Mouse (Mus musculus) hindbrain, embryonic 13.5 days (tissue): ENCODE data around the gene Pde10a. TPM values are rescaled to one million over a fixed set of nuclear protein-coding genes. Genes with fewer than 3 reads are reported as not detected.

Source experiments
- ATAC-seq: fragments of 200-750 bp; cut with Nextera tagmentation; 2 replicates; pipeline ENCODE4 v1.8.0; 2017; ENCODE audit warnings: moderate TSS enrichment; ENCODE audit not compliant: low FRiP score
- H3K27ac ChIP-seq: fragments of 300-500 bp; sonication (generic); 2 replicates; pipeline ENCODE4 v1.5.1; 2015; ENCODE audit warnings: inconsistent platforms, mild to moderate bottlenecking, moderate library complexity
- H3K27me3 ChIP-seq: fragments of 300-500 bp; sonication (generic); 2 replicates; pipeline ENCODE4 v1.6.1; 2015; ENCODE audit warnings: mild to moderate bottlenecking, inconsistent platforms
- H3K36me3 ChIP-seq: fragments of 300-500 bp; sonication (generic); 2 replicates; pipeline ENCODE4 v1.6.1; 2015; ENCODE audit warnings: mild to moderate bottlenecking, inconsistent platforms
- H3K4me1 ChIP-seq: fragments of 300-500 bp; sonication (generic); replicated peaks from 2 replicates; pipeline ENCODE4 v1.6.1; 2015; ENCODE audit warnings: inconsistent platforms
- H3K4me2 ChIP-seq: fragments of 300-500 bp; sonication (generic); 2 replicates; pipeline ENCODE4 v1.6.1; 2015; ENCODE audit warnings: inconsistent platforms, mild to moderate bottlenecking, moderate library complexity
- H3K4me3 ChIP-seq: fragments of 300-500 bp; sonication (generic); 2 replicates; pipeline ENCODE4 v1.5.1; 2015; ENCODE audit warnings: mild to moderate bottlenecking, inconsistent platforms
- H3K9ac ChIP-seq: fragments of 300-500 bp; sonication (generic); 2 replicates; pipeline ENCODE4 v1.6.1; 2015; ENCODE audit warnings: mild to moderate bottlenecking, inconsistent platforms
- H3K9me3 ChIP-seq: fragments of 300-500 bp; sonication (generic); 2 replicates; pipeline ENCODE4 v1.6.1; 2016; ENCODE audit warnings: inconsistent platforms
- WGBS: fragments of 180-500 bp; shearing (Covaris S2); methylation state at CpG from one replicate; pipeline ENCODE4 v1.1.7; 2015; 5-methylcytosine and 5-hydroxymethylcytosine counted together
- polyA plus RNA-seq: library from polyadenylated mRNA; unstranded; fragments of >200 nt; fragmentation: Nextera tagmentation; extraction: Ambion mirVana; gene quantifications from 2 replicates; pipeline ENCODE4 v1.2.1, GENCODE M21; 2015

The Pde10a gene
- polyA plus RNA-seq, 1 experiment from 2014 or later = 14.5 TPM

DNA sequence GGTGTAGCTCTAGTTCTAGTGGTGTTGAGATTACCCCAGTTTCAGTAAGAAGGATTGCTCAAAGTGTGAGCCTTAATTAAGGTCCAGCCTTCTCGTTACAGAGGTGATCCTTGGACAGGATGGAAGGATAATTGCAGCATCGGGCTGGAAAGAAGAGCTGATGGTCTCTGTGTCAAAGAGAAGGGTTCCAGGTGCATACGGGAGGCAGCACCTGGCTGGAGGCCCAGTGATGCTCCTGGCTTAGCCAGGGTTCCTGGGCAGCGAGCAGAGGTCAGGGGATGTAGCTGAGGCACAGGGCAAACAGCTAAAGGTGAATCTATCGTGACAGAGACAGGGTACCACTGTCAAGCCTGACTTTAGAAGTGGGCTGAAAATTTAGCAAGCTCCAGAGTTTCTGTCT is 290.7 kb downstream of the Pde10a start:
- WGBS = 89% methylated on average over 5 of the region's 5 CpGs
- no peak for ATAC-seq
- H3K27ac ChIP-seq = no peak overlapping the region

GRCm38 (mm10) chr17:8818675-8819074 is 293.5 kb downstream of the Pde10a start:
- peaks cover 8% of the 10 kb centered on the region for H3K4me1 ChIP-seq
- no peak overlapping the region for H3K4me3 ChIP-seq
- H3K4me2 ChIP-seq = no peak overlapping the region
- no peak for ATAC-seq
- no peaks in the 10 kb centered on the region for H3K9me3 ChIP-seq
- no peak overlapping the region for H3K9ac ChIP-seq
- WGBS = 91% methylated on average over 13 of the region's 13 CpGs
- no peak overlapping the region for H3K27ac ChIP-seq
- H3K36me3 ChIP-seq = peaks cover 13% of the 10 kb centered on the region; the same call in 1 of the 2 replicates
- H3K27me3 ChIP-seq = no peaks in the 10 kb centered on the region

More for the DNA sequence above, 290.7 kb downstream of the Pde10a start:
- Histone ChIP-seq H3K9me3 (no peaks in the 10 kb centered on the region), H3K27me3 (no peaks in the 10 kb centered on the region), H3K4me2 (no peak overlapping the region), H3K36me3 (peaks cover 11% of the 10 kb centered on the region; the same call in 1 of the 2 replicates), H3K4me3 (no peak overlapping the region), H3K9ac (no peak overlapping the region), H3K4me1 (peaks cover 28% of the 10 kb centered on the region)

DNA sequence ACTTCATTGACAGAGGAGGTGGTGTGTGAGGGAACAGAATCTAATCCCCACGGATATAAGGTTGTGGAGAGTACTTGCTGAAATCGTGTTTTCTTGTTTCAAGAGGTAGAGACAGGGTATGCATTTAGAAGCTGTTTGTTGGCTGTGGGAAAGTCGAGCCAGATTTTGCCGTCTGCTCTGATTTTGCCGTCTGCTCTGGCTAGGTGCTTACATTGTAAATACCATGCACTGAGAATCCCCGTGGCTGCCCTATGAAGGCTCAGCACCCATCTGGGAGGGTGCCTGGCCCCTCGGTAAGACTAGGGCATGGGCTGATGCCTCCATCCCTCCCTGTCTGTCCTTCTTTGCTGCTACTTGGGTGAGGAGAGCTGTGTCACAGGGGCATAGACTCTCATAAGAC is 298.4 kb downstream of the Pde10a start:
- 84% methylated on average over 7 of the region's 7 CpGs for WGBS
- peaks cover 9% of the 10 kb centered on the region; the same call in 1 of the 2 replicates for H3K36me3 ChIP-seq
- H3K27me3 ChIP-seq = no peaks in the 10 kb centered on the region
- ATAC-seq = no peak
- H3K9ac ChIP-seq = no peak overlapping the region
- H3K27ac ChIP-seq = no peak overlapping the region
- H3K4me1 ChIP-seq = peaks cover 17% of the 10 kb centered on the region
- no peak overlapping the region for H3K4me2 ChIP-seq
- H3K4me3 ChIP-seq = no peak overlapping the region
- no peaks in the 10 kb centered on the region for H3K9me3 ChIP-seq

DNA sequence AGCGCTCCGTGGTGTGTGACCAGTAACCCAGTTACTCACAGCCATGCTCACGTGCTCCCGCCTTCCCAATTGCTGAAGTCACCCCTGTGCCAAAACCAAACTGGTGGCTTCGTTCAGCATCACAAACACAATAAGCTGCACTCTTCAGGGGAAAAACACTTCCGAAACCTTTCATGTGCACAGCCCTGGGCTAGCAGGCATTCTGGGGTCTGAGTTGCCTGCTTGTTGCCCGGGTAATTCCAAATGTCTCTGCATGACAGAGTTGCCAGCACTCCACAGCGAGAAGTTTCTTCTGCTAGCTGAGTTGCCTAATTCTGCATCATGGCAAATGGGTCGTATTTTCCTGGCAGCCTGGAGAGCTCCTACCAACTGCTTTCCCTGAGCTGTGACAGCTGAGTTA is 302.0 kb downstream of the Pde10a start:
- Histone ChIP-seq H3K36me3 (no peaks in the 10 kb centered on the region), H3K4me3 (no peak overlapping the region), H3K4me2 (no peak overlapping the region), H3K27me3 (no peaks in the 10 kb centered on the region), H3K27ac (no peak overlapping the region), H3K9me3 (no peaks in the 10 kb centered on the region), H3K4me1 (peaks cover 22% of the 10 kb centered on the region), H3K9ac (no peak overlapping the region)
- WGBS = 71% methylated on average over 9 of the region's 9 CpGs
- no peak for ATAC-seq

DNA sequence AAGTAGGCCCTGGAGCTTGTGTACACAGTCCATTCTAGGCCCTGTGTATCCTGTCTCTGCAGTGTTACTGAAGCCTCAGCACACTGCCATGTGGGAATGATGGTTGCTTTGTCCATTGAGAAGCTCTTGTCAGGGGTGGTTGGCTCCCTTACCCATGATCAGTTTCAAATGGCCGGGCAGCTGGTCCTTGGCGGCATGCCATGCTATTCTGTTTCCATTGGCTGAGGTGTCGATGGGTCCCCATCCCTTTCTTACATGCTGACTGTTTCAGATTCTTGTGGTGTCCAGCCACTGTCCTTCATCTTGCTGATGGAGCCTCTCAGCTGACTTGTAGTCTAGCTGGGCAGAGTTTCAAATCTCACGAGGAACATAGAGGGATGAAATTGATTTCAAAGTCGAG is 305.8 kb downstream of the Pde10a start:
- no peaks in the 10 kb centered on the region for H3K9me3 ChIP-seq
- ATAC-seq = no peak
- no peak overlapping the region for H3K9ac ChIP-seq
- peaks cover 24% of the 10 kb centered on the region for H3K4me1 ChIP-seq
- H3K36me3 ChIP-seq = no peaks in the 10 kb centered on the region
- H3K27me3 ChIP-seq = no peaks in the 10 kb centered on the region
- no peak overlapping the region for H3K4me3 ChIP-seq
- WGBS = 74% methylated on average over 5 of the region's 5 CpGs
- no peak overlapping the region for H3K4me2 ChIP-seq
- no peak overlapping the region for H3K27ac ChIP-seq

DNA sequence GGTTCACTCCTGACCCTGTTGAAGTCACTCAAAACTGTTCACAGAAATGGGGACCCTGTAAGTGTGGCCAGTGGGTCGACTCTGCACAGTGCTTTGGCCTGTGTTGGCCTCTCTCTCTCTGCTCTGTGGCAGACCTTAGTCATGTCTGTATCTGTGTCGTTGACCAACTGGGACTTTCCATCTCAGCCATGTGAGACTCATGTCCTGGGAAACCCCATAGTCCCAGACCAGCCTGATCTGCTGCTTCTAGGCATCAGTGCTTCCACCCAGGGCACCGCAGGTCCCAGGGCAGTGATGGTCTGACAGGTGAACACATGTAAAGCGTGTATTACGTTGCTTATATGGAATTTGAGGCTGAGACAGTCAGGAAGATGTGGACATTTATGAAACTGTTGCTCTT is 311.1 kb downstream of the Pde10a start:
- no peaks in the 10 kb centered on the region for H3K27me3 ChIP-seq
- H3K4me3 ChIP-seq = no peak overlapping the region
- no peaks in the 10 kb centered on the region for H3K9me3 ChIP-seq
- 94% methylated on average over 5 of the region's 5 CpGs for WGBS
- ATAC-seq = no peak
- peaks cover 22% of the 10 kb centered on the region for H3K4me1 ChIP-seq
- no peak overlapping the region for H3K27ac ChIP-seq
- H3K9ac ChIP-seq = no peak overlapping the region
- no peaks in the 10 kb centered on the region for H3K36me3 ChIP-seq
- no peak overlapping the region for H3K4me2 ChIP-seq

DNA sequence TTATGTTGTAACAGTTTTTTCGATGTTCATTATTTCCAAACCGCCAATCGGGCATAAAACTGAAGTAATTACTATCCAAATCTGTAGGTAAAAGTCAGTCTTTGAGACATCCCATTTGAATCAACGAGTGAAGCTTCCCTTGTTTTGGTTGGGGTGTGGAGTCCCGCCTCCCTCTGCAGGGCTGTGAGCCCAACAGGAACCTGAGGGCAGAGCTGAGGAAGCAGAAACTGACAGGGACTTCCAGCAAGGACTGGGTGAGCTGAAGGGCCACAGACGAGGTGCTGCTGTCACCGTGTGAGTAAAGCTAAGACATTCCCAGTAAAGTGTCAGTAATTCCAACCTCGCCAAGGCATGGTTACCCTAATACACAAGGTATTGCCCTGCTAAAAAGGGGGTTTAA is 313.1 kb downstream of the Pde10a start:
- Histone ChIP-seq H3K27me3 (no peaks in the 10 kb centered on the region), H3K9ac (no peak overlapping the region), H3K4me2 (no peak overlapping the region), H3K36me3 (no peaks in the 10 kb centered on the region), H3K4me3 (no peak overlapping the region), H3K4me1 (peaks cover 39% of the 10 kb centered on the region), H3K27ac (no peak overlapping the region; the same call in 1 of the 2 replicates), H3K9me3 (no peaks in the 10 kb centered on the region)
- ATAC-seq = no peak
- 51% methylated on average over 8 of the region's 8 CpGs for WGBS

- WGBS = 71% methylated on average over 10 of the region's 10 CpGs
- H3K9me3 ChIP-seq = no peaks in the 10 kb centered on the region
- no peaks in the 10 kb centered on the region for H3K27me3 ChIP-seq
- no peak overlapping the region for H3K4me2 ChIP-seq
- no peak for ATAC-seq
- no peaks in the 10 kb centered on the region for H3K36me3 ChIP-seq
- no peak overlapping the region for H3K4me3 ChIP-seq
- no peak overlapping the region for H3K27ac ChIP-seq
- no peak overlapping the region for H3K9ac ChIP-seq
- H3K4me1 ChIP-seq = peaks cover 46% of the 10 kb centered on the region
Measured at GRCm38 (mm10) chr17:8839237-8840011, 314.3 kb downstream of the Pde10a start.

DNA sequence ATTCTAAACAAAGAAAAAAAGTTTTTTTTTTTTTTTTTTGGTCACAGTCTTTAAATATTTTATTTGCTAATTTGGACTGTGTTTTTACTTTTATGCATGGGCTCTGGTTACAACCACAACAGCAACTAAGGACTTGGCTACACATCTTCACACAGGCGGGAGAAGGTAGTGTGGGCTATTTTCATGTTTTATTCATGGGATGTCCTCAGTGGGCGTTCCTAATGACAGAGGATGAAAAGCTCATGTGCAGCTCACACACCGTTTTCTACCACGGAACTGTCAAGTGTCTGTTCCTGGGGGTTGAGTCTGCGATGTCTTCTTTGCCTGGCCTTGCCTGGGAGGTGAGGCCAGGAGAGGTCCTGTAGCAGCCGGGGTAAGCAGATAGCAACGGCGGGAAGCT is 315.9 kb downstream of the Pde10a start:
- no peak for ATAC-seq

GRCm38 (mm10) chr17:8841897-8842540 is 316.8 kb downstream of the Pde10a start:
- Histone ChIP-seq H3K4me2 (no peak overlapping the region), H3K9me3 (no peaks in the 10 kb centered on the region), H3K4me1 (peaks cover 48% of the 10 kb centered on the region), H3K4me3 (no peak overlapping the region), H3K27me3 (no peaks in the 10 kb centered on the region), H3K27ac (0 out of 2 replicates have a peak overlapping the region, but pooled peaks have one; percentile 50), H3K36me3 (no peaks in the 10 kb centered on the region), H3K9ac (no peak overlapping the region; the same call in 1 of the 2 replicates)
- no peak for ATAC-seq
- 66% methylated on average over 8 of the region's 8 CpGs for WGBS

More for the DNA sequence above, 315.9 kb downstream of the Pde10a start:
- H3K4me2 ChIP-seq = no peak overlapping the region
- H3K9ac ChIP-seq = peak overlapping the region; percentile 19; the same call in 1 of the 2 replicates
- no peak overlapping the region for H3K4me3 ChIP-seq
- peak overlapping the region; percentile 50 for H3K27ac ChIP-seq
- no peaks in the 10 kb centered on the region for H3K27me3 ChIP-seq
- peaks cover 46% of the 10 kb centered on the region for H3K4me1 ChIP-seq
- WGBS = 20% methylated on average over 8 of the region's 8 CpGs
- no peaks in the 10 kb centered on the region for H3K36me3 ChIP-seq
- no peaks in the 10 kb centered on the region for H3K9me3 ChIP-seq

DNA sequence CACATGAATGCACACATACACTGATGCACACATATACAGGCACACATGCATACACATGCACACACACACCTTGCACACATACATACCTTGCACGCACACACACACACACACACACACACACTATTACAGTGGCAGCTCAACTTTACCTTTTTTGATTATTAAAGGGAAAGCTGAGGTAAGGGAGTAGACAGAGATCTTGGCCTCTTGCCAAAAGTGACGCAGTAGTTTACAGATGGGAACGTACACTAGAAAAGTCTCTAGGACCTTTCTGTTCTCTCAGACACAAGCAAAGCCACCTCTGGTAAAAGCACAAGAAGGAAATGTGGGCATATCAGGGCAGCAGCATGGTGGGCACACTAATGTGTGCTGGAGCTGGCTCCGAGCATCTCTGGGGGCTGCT is 317.5 kb downstream of the Pde10a start:
- H3K9me3 ChIP-seq = no peaks in the 10 kb centered on the region
- 56% methylated on average over 4 of the region's 4 CpGs for WGBS
- no peaks in the 10 kb centered on the region for H3K27me3 ChIP-seq
- no peak overlapping the region for H3K9ac ChIP-seq
- H3K36me3 ChIP-seq = no peaks in the 10 kb centered on the region
- no peak for ATAC-seq
- no peak overlapping the region for H3K27ac ChIP-seq
- no peak overlapping the region for H3K4me2 ChIP-seq
- H3K4me3 ChIP-seq = no peak overlapping the region
- H3K4me1 ChIP-seq = peaks cover 52% of the 10 kb centered on the region

DNA sequence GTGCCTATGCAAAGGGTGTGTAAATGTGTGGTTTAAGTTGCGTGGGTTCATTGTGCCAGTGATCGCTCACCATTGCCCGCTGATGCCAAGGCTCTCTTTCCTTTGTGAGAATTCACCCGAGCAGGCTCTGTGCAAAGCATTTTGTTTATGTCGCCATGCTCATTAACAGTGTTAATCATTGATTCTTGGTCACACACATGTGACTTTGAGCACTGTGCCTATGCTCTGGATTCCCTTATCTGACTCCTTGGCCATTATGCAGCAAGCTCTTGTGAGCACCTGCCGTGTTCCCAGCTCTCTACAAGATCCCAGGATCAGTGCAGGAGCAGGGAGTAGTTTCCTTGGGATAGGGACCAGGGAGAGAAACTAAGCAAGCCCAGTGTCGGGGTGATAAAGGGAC is 318.8 kb downstream of the Pde10a start:
- H3K4me1 ChIP-seq = peaks cover 45% of the 10 kb centered on the region
- H3K27me3 ChIP-seq = no peaks in the 10 kb centered on the region
- H3K27ac ChIP-seq = no peak overlapping the region
- no peaks in the 10 kb centered on the region for H3K36me3 ChIP-seq
- no peak overlapping the region for H3K4me2 ChIP-seq
- ATAC-seq = no peak
- H3K9me3 ChIP-seq = no peaks in the 10 kb centered on the region
- WGBS = 63% methylated on average over 7 of the region's 7 CpGs
- no peak overlapping the region for H3K4me3 ChIP-seq
- no peak overlapping the region for H3K9ac ChIP-seq

DNA sequence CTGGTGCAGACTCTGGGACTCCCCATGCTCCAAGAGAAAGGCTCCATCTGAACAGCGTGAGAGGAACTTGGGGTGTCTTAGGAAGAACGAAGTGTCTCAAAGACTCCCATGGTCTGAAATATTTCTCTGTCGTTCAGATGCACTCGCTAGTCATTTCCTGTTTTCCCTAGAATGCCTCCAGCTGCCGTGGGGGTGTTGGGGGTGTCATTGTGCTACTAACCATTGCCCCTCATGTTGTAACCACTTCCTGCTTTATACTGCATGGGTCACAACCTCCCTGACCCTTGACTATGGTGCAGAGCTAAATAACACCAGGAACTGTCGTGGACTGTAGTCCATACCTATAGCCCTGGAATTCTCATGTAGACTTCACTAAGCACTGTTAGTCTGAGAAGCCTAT is 321.3 kb downstream of the Pde10a start:
- Histone ChIP-seq H3K27me3 (no peaks in the 10 kb centered on the region), H3K27ac (no peak overlapping the region), H3K36me3 (no peaks in the 10 kb centered on the region), H3K4me3 (no peak overlapping the region), H3K9me3 (no peaks in the 10 kb centered on the region), H3K9ac (no peak overlapping the region), H3K4me2 (no peak overlapping the region), H3K4me1 (peaks cover 33% of the 10 kb centered on the region)
- no peak for ATAC-seq
- WGBS = 82% methylated on average over 6 of the region's 6 CpGs
